Mouse (Mus musculus) kidney, postnatal 4 days (tissue): ENCODE measurements around the gene Hbq1a.
"Not testable (repeated sequence)": the region's sequence is repeated elsewhere in the genome, so short reads cannot be mapped to it uniquely, and the experiment has no call there.

Experiments used
- DNase-seq, 2 experiments: peaks; one replicate each; pipeline ENCODE4 v3.0.0; 2021; ENCODE audit warnings: mixed read lengths in 2 of 2

The Hbq1a gene

DNA sequence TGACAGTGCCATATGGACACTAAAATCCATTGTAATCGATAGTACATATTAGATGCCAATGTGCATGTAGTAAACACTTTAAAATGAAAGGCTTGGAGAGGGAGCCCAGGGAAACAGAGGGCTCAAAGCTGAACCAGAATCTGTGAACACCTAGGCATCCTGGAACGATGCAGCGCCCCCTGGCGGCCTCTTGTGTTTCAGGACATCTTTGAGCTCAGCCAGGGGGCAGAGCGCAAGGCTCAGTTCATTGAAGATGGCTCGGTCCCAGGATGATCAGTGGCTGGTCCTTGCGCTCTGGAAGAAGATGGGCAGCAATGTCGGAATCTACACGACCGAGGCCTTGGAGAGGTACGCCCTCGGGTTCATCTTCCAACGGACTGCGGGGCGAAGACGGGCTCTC, at the start of gene Hbq1a:
TSS of gene Hbq1a (plus strand) at position 205 of the 400 bp plus-strand sequence.
- DNase-seq: peak; percentile 80 to 84

DNA sequence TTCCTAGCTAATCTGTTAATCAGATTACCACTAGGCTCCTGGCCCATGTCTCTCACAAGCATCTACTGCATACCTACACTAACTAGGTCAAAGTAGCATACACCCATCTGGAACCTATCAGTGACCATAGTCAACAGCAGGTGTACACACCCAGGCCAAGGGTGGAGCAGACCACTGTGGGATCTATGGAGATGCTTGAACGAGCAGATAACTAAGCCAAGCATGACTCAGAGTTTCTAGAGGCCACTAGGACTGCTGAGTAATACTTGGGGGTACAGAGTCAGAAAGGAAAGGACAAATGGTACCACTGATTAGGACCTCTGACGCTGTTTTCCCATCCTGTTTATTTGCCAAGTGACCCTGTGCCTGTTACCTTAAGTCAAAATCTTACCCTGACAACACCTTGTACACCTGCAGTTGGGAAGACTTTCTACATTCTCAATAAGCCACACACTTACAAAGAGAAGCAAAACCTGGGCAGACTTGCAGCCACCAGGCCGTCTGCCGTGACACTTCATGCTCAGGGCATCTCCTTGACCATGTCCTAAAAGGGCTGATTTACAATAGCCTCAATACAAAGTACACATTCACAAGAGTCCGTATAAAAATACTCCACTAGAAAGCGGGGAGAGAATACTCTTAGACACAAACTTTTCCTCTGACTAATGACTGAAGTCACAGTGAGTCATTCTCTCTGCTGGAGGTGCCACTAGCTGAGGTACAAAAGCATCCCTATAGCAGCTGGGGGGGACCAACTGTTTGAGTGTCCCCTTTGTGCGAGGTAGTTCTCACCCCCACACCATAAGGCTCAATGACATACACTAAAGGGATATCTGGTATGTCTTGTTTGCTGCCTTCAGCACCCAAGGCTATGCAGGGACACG, 48.7 kb upstream of the Hbq1a start:
- no peak for DNase-seq

DNA sequence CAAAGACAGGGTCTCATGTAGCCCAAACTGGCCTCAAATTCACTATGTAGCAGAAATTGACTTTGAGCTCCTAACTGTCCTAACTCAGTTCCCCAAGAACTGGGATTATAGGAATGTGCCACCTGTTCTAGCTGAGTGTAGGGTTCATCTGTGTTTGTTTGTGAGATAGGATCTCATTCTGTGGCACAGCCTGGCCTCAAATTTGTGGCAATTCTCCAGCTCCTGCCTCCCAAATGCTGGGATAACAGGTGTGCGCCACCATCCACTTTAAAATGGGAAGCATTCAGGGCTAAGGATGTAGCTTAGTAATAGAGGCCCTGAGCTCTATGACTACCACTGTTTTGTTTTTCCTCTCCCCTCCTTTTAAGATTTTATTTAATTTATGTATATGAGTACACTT, 46.7 kb upstream of the Hbq1a start:
- DNase-seq: no peak

DNA sequence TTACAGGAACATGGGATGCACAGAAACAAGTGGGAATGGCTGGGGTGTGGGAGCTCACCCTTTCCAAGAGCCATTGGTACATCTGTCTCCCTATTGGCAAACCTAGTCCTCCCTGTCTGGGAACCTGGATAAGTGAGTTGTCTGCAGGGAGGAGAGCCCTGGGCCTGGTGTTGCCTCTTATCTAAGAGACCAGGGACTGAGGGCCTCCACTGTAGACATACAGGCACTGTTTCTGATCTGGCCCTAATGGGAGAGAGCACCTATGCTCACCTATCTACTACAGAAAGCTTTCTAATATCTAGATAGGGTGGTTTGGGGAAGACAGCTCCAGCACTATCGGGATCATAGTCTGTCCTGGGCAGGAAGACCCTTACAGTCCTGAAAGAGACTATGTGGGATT, 43.7 kb upstream of the Hbq1a start:
- DNase-seq: no peak

DNA sequence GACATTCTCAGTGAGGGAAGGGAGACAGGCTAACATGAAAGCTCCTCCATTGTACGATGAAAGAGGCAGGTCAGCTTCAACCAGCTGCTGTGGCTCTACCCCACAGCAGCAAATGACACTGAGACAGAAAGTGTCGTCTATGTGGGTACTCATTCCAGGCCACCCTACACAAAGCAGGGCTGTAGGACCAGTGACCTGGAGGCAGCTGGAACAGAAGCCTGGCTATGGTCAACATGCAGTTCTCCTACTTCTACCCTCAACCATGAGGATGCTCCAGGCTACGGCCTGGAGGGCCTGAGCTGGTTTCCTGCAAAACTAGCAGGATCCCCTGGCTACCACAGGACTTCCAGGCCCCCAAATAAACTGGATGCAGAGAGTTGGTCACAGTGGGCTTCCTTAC, 43.3 kb upstream of the Hbq1a start:
- no peak for DNase-seq

DNA sequence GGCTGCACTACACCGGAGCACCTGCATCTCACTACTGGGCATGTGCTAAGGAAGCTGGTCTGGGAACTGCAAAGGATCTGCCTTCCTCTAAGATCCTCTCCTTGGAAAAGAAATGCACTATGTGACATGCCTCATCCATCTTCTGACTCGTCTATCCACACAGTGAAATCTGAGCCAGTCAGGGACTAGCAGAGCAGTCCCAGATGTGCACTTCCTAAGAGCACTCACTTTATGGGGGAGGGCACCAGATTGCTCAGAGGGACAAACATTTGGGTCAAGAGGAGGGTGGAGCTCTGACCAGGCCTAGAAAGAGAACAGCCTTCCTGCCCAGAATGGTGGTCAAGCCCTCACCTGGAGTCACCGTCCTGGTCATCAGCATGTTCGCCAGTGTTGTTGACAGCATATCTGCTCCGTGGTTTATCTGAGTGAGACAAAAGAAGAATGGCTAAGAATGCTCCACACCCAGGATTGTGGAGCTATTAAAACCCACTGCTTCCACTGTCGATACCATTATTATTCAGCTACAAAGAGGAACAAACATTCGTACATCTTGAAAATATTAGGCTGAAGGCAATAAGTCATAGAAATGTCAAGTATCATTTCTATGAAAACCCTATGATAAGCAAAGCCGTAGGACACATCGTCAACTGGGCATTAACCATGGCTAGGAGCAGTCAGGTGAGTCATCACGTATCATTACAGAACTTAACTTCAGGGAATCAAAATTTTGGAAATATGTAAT, 37.0 kb upstream of the Hbq1a start:
- DNase-seq: no peak

DNA sequence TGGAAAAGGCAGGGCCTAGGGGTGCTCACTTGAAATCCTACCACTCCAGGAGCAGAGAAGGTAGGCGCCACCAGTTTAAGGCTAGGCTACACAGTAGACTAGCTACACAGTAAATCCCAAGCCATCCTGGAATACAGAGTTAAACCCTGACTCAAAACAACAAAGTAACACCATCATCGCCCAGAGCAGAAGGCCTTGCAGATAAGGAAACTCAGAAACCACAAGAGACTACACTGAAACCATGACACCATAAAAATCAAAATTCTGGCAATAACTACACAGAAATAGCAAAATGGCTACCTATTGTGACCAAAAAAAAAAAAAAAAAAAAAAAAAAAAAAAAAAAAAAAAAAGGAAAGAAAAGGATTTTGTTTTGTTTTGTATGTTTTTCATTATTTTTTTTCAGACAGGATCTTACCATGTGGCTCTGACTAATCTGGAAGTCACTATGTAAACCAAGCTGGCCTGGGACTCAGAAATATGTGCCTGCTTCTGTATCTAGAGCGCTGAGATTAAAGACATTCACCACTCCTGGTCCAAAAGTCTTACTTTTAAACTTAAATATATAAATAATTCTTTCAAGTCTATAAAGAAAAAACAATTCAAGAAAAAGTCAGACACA, 34.6 kb upstream of the Hbq1a start:
- DNase-seq: no peak

DNA sequence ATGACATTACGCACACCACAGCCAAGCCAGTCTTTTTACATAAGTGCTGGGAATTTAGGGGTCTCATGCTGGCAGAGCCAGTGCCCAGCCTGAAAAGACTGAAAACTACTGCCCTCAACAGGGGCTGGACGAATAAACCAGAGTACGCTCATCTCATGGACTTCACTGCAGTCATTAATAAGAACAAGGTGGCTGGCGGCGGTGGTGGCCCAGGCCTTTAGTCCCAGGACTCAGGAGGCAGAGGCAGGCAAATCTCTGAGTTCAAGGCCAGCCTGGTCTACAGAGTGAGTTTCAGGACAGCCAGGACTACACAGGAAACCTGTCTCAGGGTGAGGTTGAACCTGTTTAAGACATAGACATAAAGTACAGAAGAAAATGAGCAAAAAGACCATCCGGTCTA, 33.7 kb upstream of the Hbq1a start:
- no peak for DNase-seq

DNA sequence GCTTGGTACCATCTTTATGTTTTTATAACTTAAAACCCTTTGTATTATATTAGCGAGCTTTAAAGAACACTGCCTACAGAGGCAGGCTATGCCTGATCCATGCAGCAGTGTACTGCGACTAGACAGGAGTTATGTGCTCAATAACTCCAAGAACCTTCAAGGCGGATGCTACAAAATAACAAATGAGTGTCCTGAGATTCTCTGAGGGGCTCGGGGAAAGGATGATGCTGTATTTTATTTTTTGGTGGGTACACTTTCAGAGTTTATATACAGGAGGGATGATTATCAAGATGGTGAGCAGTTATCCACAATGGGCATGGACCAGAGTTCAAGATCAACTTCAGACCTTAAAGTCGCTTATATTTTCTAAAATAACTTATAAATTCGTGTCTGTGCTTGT, 33.1 kb upstream of the Hbq1a start:
- no peak for DNase-seq

DNA sequence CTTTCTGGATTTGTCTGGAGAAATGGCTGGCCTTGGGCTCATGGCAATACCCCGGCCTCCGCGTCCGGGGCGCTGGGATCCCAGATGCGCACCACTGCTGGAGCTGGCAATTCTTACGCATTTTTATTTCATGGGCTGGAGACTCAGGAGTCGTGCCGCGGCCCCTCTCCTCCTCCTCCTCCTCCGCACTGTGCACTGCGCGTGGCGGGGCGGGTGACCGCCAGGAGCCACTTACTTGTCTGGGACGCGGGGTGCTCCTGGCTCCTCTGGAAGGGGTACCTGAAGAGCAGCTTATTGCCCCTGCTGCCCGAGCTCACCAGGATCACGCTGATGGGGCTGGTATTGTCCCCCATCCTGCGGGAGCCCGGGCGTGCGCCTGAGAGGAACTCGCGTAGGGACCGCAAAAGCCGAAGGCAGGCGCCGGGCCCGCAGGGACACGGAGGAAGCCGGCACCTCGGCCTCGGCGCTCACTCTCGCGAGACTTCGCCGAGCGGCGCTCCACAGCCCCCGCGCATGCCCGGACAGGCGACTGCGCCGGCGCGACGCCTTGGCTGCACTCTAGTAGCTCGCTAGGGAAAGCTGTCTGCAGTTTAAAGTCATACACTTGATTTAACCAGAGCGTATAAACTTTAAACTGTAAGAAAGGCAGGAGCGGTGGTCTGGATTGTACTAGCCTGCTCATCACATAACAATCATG, 32.5 kb upstream of the Hbq1a start, which contains the start of gene Nprl3:
TSS of gene Nprl3 (minus strand) at position 520 of the 697 bp plus-strand sequence.
- DNase-seq: peak; percentile 97 to 99

DNA sequence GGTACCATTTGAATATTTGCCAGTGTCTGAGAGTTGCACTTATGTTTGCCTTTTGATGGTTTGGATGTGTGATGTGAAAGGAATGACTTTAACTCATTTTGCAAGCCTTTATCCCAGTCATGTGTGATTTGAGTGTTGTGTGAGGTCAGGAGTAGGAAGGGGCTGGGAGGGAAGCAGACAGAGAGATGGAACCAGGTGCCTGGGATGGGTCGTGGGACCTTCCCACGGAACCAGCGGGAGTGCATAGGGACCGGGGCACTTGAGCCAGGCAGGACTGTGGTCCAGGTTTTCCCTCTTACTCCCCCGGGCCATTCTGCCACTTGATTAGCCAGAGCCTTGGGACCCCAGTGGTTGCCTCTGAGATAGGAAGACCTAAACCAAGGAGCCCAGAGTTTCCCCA, 31.9 kb upstream of the Hbq1a start:
- peak in 1 of 2 experiments; percentile 31 for DNase-seq

DNA sequence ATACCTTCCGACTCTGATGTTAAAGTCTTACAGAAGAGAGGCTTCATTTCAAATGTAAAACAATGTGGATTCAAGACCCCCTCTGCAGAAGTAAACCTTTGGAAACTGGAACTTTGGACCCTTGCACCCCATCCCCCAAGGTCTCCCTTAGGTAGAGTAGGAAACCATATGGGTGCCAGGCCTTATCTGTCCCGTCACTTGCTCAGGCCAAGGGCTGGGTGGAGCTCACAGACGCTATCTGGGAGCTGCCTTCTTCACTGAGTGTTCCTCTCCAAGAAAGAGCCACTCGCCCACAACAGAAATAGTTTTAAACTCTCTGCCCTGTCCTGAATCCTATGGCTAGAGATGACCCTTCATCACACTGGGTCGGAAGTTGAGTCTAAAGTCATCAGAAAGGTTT, 30.9 kb upstream of the Hbq1a start:
- DNase-seq: no peak

DNA sequence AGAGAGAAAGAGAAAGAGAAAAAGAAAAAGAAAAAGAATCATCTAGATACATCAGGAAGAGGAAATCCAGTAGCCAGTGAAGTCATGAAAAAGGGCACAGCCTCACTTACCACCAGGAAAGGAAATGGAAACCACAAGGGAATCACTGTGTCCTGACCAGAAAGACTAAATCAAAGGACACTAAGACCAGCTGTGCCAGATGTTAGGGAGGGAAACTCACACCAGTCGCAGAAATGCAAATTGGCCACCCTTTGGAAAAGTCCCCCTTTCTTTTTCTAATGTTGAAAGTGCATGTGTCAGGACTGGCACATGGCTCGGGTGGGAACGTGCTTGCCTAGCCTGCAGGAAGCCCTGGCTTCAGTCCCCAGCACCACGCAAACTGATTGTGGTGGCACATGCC, 28.7 kb upstream of the Hbq1a start:
- no peak for DNase-seq

DNA sequence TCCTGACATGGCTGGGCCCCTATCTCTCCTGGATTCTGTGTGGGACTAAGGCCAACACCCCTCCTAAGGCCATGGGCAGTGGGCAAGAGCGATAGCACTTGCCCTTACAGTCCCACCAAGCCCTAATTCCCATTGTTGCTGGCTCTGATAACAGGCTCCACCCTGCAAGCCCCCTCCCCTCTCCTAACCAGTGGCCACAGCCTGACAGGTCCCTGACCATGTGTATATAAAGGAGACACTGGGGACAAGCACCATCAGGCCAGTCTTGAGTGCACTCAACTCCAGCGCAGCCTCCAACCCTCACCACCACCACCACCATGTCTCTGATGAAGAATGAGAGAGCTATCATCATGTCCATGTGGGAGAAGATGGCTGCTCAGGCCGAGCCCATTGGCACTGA, 23.5 kb upstream of the Hbq1a start, which contains the start of gene Hba-x:
TSS of gene Hba-x (plus strand) at position 54 of the 400 bp plus-strand sequence.
- no peak for DNase-seq

DNA sequence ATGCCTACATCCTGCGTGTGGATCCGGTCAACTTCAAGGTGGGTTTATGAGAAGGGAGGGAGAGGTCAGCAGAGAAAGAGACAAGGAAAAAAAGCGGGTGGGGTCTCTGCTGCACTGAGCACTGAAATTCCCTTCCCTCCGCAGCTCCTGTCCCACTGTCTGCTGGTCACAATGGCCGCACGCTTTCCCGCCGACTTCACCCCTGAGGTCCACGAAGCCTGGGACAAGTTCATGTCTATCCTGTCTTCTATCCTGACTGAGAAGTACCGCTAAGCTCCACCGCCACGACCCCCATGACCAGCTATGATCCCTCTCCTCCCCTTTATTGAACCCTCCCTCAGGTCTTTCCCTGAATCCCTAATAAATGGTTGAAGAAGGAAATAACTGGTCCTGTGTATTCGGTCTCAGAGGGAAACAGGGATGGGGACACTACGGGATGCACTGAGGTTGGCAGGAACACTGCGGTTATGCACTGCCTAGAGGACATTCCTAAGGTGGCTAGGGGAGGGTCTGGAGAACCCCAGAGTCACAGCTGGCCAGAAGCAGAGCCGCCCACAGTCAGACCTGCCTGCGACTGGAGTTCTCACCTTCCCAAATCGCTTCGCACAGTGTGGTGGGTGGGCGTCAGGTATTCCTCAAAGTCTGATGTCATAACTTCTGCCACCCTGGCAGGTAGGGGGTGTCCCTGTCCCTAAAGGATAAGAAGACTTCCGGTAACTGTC, 22.0 kb upstream of the Hbq1a start:
- DNase-seq: no peak

DNA sequence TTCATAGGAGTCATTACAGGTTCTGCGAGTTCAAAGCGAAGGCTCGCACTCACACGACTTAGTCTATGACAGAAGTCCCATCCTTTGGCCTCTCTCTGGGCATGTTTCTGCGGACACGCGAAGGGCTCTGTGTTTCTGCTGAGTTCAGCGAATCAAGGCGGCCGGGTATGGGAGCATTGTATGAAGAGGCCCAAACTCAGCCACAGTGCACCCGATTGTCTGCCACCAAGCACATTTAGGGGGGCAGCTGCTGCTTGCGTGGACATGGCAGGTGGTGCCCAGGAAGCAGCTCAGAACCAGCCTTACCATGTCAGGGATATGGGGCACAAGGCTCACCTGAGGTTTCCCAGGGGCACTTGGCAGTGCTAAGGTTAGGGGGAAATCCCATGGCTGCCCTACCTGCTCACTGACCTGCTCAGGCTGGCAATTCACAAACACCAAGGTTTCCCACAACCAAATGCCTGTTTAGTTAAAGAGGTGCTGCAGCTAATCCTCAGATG, 21.4 kb upstream of the Hbq1a start:
- no peak for DNase-seq

DNA sequence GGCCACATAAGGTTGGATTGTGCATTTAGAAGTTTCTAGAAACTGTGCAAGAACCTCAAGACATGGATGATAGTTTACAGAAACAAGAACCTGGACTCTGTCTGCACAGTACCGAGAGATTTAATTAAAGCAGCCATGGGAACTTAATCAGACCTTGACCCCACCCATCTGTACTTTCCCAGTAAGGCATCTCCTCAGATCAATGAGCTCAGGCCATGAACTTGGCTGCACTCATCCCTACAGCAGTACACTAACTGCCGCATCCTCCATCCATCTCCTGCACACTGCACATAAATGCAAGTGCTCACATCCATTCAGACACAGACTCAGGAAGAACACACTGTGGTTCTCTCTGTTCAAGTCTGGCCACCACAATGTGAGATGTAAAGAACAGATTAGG, 19.2 kb upstream of the Hbq1a start:
- DNase-seq: no peak

DNA sequence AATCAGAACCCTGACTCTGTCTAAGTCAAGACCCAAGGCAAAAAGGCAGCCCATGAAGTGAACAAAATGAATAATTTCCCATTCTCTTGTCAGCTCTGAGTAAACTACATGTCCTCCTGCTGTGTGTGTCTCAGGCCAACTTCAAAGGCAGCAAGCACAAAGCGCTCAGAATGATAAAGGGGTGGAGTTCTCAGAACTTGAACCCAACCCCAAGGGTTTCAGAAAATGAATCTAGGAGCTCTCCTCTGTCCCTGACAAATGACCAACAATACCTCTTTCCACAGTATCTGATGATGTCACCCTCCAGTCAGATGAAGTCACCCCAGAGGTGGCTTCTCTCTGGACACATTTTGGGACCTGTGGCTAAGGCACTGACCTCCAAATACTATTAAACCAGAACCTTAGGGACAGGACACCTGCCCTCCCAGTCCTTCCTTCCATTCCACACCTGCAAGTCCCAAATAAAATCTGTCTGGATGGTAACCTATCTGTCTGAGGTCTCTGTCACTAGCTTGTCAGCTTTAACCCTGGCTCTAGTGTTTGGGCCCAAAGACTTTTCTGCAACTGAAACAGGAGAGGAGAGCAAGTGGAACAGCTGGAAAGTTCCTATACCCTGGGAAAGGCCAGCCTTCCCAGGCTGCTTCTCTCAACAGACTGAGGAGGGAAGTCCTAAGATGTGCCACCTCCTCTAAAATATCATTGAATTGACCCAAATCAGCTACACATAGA, 18.3 kb upstream of the Hbq1a start:
- DNase-seq: no peak

DNA sequence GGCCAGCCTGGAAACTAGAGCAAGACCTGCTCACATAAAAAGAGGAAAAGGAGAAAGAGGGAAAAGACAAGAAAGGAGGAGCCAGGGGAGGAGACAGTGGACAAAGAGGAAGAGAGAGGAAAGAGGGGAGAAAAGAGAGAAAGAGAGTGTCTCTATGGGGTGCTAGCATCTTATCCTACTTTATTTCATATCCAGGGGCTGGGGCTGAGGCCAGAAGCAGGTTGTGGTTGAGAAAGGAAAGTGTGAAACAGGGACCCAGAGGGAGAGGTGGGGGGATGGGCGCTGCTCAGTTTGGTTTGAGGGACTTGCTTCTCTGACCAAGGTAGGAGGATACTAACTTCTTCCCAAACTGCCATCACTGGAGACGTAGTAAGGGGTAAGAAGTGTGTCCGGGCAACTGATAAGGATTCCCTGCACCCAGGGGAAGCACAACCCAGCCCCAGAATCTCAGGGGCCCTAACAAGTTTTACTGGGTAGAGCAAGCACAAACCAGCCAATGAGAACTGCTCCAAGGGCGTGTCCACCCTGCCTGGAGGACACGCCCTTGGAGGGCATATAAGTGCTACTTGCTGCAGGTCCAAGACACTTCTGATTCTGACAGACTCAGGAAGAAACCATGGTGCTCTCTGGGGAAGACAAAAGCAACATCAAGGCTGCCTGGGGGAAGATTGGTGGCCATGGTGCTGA, 16.6 kb upstream of the Hbq1a start, which contains the start of gene Hba-a1:
TSS of gene Hba-a1 (plus strand) at position 421 of the 687 bp plus-strand sequence.
- not testable (repeated sequence) for DNase-seq

DNA sequence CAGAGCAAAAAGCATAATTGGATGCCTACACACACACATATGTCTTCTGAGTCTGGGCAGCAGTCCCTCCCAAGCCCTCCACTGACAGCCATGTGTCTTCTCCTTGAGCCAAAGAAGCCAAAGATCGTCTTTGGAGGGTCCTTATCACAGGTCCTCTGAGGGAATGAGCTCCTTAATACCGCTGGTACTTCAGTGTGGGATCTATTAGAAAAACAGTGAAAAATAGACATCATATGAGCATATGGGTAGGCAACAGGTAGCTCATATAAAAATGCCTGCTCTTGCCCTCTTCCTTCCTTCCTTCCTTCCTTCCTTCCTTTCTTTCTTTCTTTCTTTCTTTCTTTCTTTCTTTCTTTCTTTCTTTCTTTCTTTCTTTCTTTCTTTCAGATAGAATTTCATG, 15.3 kb upstream of the Hbq1a start:
- not testable (repeated sequence) for DNase-seq
